Mouse (Mus musculus) cerebellum, postnatal 25 days (tissue): Measurements from ENCODE around the gene Enho.

Experiments
- DNase-seq, 2 experiments: peaks; one replicate each; pipeline ENCODE4 v3.0.0; 2021; ENCODE audit warnings: mixed read lengths in 2 of 2

Gene Enho

DNA sequence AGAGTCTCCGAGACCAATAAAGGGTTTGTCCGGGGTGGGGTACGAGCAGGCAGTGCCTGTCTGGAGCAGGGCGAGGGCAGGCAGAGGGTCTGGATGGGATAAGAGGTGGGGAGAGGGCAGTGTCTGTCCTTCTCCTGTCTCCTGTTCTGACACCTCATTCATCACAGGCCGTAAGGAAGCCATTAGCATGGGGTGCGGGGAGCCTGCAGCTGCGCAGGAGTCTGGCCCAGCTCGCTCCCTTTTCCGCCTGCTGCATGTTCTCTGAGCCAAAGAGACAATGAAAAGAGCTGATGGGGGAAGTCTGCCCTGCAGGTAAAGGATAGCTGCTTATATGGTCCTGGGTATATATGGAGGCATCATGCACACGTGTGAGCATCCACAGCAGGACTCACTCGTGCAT, 22.6 kb upstream of the Enho start:
- DNase-seq, result no peak

DNA sequence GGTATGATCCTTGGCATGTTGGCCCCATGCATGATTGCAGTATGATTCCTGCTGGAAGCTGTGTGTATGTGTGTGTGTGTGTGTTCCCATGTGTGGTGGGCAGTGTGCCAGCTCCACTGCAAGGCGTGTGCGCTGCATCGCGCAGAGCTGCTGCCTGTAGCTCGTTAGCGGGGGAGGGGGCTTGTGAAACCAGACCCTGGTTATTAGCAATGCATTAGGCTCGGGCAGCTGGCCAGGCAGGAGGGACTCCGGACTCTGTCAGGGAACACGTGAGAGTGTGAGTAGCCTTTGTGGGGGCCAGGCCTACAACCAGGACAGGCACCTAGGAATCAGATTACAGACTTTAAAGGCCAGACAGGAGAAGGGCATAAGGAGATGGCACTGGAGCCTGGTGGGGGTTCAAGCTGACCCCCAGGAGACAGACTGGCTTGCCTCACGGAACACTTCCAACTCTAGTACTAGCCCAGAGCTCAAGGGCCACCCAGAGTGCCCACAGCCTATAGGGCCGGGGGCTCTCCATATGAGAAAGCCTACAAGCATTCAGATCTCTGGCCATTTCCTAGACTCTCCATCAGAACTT, 20.8 kb upstream of the Enho start:
- DNase-seq, result peak in 1 of 2 experiments; percentile 48

DNA sequence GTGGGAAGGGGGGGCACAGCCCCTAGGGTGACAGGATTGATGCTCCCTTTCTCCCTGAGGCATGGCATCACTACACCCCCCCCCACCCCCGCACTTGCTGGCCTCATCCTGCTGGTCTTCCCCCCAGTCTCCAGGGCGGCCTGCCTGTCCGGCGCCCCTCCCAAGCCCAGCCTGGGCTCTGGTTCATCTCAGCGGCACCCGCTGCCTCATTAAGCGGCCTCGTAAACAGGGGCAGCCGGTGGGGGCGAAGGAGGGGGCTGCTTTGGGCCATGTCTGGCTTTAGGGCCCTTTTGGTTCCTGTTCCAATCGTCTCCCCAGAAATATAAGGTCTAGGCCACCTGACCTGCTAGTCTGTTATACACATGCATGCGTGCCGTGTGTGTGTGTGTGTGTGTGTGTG, 19.4 kb upstream of the Enho start:
- no peak for DNase-seq

GRCm38 (mm10) chr4:41658566-41659384, 18.7 kb upstream of the Enho start:
- DNase-seq, result no peak

- no peak for DNase-seq
These were observed 15.4 kb upstream of the Enho start for GRCm38 (mm10) chr4:41655525-41655924.

DNA sequence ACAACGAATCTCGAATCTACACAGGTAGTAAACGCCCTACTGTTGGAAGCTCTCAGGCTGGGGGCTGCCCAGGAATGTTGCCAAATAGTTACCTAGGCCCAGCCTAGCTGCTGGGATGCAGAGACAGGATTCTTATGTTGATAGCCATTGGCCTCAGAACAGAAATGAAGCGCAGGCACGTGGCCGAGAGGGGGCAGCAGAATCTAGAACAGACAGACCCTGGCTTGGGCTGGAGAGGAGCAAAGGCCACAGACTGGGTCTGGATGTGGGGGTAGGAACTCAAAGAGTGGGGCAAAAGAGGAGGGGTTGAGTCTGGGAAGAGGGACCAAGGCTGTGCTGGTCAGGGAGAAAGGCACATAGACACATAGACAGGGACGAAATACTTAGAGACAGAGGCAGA, 14.1 kb upstream of the Enho start:
- peak; percentile 83 to 88 for DNase-seq

GRCm38 (mm10) chr4:41653730-41654129, 13.6 kb upstream of the Enho start:
- DNase-seq, result no peak

GRCm38 (mm10) chr4:41653296-41653695, 13.2 kb upstream of the Enho start:
- DNase-seq, result peak; percentile 88 to 92

GRCm38 (mm10) chr4:41648627-41649026, 8.5 kb upstream of the Enho start:
- no peak for DNase-seq

GRCm38 (mm10) chr4:41648157-41648556, 8.0 kb upstream of the Enho start:
- no peak for DNase-seq

DNA sequence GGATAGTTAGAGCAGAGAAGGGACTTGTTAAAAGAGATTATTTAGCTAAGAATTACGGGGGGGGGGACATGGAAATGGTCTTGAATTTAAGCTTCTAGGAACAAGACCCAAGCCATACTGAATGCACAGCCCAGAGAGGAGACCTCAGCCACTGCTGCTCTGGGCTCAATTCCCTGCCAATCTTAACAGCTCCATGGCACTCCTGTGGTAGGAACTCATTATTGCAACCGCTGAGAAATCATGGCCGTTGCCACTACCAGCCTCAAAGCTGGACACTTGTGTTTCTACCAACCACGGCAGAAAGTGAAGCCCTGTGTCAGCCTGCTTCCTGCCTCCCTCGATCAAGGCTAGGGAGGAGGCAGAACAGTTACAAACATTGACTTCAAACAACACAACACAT, 5.4 kb upstream of the Enho start:
- DNase-seq, result peak; percentile 58 to 73

DNA sequence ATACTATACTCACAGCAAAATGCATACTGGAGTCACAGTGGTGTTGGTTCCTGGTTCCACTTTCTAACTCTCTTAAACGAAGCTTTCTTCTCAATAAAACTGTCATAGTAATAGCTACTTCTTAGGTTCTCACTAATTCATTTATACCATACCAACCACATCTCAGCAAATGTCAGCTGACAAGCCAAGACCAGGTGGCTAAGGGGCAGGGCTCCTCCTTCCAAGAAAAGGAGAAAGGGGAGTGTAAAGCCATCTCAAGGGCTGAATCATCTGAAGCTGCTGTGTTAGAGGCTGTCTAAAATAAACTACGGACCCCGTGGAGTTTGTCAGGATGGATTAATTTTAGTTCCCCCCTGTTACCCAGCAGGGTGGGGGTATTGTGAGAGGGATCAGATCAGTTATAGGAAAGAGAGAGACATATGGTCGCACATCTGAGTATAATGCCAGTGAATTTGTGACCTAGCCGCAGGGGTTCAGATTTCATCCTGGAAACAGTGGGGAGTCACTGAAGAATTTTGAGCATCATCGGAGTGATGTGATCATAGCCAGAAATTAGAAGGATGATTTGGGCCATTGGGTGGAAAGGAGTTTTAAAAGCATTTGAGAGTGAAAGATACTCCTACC, 1.2 kb upstream of the Enho start:
- DNase-seq, result no peak

DNA sequence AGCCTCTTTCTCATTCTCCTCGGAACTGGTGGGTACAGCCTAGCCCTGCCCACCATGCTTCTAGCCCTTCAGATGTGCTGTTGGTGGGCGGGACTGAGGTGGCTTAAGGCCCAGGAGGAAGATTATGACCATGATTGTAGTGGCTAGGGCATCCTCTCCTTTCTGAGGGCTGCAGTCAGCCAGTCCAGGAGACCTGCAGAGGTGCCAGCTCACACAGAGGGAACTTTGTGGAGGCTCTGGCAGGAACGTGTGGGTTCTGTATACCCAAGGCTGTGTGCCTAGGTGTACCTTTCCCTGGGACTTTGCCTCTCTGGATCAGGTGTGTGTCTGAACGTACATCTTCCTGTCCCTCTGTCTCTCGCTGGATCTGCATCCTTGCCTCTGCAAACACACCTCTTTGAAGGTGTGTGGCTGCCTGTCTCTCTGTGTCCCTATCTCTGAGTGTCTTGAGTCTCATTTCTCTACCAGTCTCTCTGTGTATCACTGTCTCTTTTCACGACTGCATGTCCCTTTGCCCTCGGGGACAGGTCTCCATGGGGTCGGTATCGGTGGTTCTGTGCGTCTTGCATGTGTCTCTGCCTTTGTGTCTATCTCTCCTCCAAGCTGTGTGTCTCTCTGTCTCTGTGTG, 796 bp downstream of the Enho start:
- DNase-seq, result peak; percentile 59 to 71

DNA sequence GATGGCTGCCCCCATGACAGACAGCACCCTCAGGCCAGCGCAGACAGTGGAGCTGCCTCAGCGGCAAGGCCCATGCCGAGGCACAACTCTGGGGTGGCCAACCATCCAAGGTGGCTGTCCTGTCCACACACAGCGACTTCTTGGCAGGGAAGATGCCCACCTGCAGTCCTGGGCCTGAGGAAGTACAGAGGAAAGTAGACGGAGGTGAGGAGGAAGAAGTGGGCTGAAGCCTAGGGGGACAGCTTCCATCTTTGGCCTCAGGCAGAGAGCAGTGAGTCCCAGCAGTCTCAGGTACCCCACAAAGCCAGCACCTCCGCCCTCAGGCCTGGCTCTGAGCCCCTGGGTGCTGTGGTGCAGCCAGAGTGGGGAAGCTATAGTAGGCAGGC, 1.3 kb downstream of the Enho start:
- peak in 1 of 2 experiments; percentile 47 for DNase-seq

GRCm38 (mm10) chr4:41638186-41638731, 1.9 kb downstream of the Enho start:
- peak in 1 of 2 experiments; percentile 41 for DNase-seq

DNA sequence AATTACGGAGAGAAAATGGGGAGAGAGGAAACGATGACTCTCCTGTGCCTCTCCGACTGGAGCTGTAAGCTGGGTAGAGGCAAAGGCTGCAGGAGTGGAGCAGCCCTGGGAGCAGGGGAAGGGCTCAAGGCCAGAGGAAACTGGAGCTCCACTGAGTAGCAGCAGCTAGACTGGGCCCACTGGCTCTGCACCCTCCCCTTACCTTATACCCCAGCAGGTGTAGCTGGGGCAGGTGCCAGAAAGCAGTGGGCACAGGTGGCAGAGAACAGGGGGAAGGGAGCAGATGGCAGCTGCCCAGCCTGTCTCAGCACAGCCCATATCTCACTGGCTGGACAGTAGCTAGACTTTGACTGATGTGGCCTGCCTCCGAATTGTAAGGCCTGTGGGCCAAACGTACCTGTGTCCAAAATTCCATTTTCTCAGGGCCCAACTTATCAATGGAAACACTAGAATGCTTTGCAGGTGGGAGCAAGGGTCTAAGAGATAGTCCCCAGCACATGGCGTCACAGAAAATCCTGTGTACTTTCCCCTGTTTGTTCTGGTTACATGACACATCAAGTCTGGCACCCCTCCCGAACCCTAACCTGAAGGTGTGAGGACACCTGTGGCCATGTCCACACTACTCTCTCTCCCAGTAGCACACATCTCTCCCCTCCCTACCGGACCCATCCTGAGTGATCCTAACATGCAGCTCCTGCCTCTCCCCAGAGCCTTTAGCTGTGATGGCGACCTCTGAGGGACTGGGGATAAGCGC, 3.1 kb downstream of the Enho start:
- DNase-seq, result peak; percentile 79 to 86

GRCm38 (mm10) chr4:41636366-41636765, 3.8 kb downstream of the Enho start:
- no peak for DNase-seq

DNA sequence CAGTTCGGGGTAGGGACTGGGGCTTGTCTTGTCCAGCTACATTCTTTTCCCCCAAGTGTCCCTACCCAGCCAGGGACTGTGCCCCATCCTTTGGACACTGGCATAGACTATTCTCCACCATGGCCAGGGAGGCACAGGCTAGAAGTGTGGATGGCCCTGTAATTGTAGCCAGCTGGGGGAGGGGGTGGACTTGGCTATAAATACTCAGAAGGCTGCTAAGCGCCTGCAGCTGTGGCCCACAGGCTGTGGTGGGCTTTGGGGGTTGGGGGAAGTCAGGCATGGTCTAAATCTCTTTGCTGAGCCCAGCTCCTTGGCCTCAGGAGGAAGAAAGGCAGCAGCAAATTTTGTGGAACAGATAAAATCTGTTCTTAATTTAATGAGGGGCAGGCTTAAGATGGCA, 4.2 kb downstream of the Enho start:
- no peak for DNase-seq

DNA sequence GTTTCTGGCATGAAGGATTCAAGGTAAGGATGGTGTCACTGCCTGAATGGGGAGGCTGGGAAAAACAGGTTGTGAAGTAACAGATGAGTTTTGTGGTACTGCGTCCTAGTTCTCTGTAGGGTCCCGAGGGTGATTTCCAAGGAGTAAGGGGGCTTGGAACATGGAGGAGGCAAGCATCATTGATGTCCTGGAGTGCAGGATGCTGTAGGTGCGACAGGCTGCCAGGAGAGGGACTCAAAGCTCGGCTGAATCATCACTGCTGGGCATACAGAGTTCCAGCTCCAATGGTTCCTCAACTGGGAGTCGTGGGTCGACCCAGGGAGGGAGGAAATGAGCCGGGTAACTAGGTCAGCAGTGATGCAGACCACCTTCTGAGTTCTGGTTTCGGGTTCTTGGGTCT, 4.9 kb downstream of the Enho start:
- DNase-seq, result no peak

- no peak for DNase-seq
These were observed 5.5 kb downstream of the Enho start for GRCm38 (mm10) chr4:41634631-41635030.

DNA sequence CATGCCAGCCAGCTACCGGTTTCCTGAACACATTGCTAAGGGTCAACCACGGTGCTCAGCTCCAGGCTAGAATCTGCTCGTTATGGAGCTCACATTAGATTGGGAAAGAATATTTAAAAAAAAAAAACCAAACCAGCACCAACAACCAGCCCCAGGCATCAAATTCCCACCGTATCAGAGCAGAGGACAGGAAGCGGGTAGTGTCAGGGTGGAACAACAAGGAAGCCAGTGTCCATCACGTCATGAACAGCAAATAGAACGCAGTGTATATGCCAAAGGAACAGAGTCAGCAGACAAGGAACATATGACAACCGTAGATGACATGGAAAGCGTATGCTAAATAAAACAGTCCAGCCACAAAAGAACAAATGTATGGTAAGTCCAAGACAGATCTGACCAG, 7.1 kb downstream of the Enho start:
- DNase-seq, result no peak

DNA sequence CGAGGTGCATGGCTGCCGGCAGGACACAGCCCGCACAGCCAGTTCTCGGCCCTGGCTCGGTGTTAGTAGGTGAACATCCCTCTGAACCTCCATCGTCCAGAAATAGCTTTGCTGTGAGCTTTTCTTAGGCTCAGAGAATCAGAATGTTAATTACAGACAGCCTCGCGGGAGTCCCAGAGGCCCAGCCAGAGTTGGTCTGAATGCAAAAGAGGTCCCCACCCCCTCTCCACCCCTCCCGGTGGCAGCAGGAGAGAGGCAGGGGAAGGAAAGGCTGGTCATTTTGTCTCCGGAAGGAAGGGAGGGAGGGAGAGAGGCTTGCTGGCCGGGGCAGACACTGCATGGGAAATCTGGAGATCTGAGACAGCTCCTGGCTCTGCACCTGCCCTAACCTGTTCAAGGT, 8.7 kb downstream of the Enho start:
- peak; percentile 57 to 65 for DNase-seq

GRCm38 (mm10) chr4:41630196-41630595, 9.9 kb downstream of the Enho start:
- no peak for DNase-seq
